Mouse (Mus musculus) left cerebral cortex, postnatal 36 days (tissue): ENCODE measurements around the gene Hnrnpu. TPM values are rescaled to one million over a fixed set of nuclear protein-coding genes. Genes with fewer than 3 reads are reported as not detected.

Experiments
- DNase-seq, 2 experiments: peaks; one replicate each; pipeline ENCODE4 v3.0.0; 2021 to 2022; ENCODE audit warnings: low spot score in 2 of 2, mixed read lengths in 1 of 2
- intact Hi-C: fragments of 180-260 bp; cut with DNase I; formaldehyde crosslinking; loops from one replicate; pipeline ENCODE4 v1.15.1; 2025
- total RNA-seq, 2 experiments: library from RNA; stranded (reverse); gene quantifications; 2 replicates each; pipeline ENCODE4 v1.2.3; 2021

Hnrnpu gene
- total RNA-seq, 2 experiments from 2014 or later, result 321 to 436 TPM

- intact Hi-C loops, result no loop called here
- no peak for DNase-seq
These were observed 5.0 kb upstream of the Hnrnpu start for GRCm38 (mm10) chr1:178342612-178343011.

DNA sequence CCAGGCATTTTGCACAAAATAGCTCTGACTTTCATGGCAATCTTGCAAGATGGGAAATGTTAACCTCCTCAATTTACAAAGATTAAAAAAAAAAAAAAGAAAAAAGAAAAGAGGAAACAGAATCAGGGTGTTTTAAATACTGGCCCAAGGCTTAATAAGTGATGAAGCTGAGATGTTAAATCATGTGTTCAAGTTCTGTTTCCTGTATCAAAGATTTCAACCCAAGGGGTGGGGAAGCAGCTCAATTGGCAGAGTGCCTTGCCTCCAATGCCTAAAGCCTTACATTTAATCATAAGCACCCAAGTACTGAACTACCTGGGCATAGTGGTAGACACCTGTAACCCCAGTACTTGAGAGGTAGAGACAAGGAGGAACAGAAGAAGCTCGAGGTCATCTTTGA lies 4.5 kb upstream of the Hnrnpu start:
- intact Hi-C loops, result no loop called here
- no peak for DNase-seq

DNA sequence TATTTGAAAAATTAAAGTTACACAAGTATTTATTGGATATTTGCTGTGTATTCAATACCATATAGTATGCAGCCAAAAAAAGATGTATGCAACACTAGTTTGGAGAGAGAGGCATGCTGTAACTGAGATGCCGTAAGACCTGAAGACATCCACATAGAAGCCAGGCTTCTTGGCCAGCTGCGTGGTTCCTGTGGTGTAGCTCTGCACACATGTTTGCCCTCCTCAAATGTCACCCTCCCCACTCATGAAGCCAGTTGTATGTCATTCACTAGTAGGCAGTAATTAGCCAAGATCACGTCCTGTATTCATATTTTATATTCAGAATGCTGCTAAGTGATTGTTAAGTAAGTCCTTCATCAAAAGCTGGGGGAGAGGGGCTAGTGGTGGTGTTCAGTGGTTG lies 3.8 kb upstream of the Hnrnpu start:
- intact Hi-C loops, result no loop called here
- no peak for DNase-seq

DNA sequence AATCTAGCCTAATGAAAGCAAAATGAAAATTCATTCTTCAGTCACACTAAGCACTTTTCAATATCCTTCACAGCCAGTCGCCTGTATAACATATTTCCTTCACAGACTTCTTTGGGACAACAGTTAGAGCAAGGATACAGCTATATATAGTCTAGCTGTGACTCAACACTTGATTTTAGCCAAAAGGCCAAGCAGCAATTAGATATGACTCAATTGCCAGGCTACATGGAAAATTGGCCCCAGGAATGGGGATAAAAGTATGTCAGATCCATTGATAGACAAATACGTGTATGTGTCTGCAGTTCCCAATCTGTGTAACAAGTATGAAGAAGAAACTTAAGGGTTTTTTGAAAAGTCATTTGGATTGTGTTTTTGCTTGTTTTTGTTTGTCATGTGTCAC lies 2.6 kb upstream of the Hnrnpu start:
- intact Hi-C loops, result no loop called here
- DNase-seq, result no peak

DNA sequence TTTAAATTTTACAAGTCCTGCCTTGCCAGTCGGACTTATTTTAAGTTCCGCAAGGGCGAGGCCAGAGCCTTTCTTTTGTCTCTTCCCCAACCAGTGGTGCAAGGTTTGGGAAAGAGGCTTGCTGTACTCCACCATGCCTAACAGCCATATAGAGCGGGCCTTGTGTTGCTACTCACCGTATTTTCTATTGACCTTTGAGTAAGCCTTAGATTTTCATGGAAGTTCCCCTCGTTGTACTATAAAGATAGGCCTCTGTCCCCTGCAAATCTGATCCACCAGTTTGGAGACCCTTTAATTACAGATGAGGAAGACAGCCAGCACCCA lies 683 bp upstream of the Hnrnpu start:
- intact Hi-C loops, result loop anchor here (1.0 kb wide), 1 partner anchor 30 kb away; no protein-coding TSS in a partner anchor
- DNase-seq, result peak in 1 of 2 experiments; percentile 15

DNA sequence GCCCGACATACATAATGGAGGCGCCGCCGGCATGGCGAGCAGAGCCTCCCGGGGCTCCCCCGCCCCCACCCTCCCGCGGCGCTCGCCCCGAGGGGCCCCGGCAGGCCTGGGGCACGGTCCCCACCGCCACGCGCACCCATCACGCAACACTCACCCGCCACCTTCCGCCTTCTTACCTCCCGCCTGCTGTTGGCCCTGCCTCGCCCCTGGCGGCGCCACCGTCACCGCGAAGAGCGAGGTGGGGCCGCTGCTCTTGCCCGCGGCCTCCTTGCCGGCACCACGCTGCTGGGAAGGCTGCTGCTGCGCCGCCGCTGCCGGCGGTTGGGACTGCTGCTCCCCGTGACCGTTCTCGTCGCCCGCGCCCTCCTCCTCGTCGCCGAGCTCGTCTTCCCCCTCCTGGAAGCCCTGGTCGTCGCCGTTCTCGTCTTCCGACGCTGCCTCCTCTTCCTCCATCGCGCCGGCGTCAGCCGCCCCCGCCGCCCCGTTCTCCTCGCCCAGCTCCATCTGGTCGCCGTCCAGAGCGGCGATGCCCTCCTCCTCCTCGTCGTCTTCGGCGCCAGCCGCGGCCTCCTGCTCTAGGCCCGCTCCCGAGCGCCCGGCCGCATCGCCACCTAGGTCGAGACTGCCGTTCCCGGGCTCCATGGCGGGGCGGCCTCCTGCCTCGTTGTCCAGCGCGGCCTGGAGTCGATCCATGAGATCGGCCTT lies 668 bp downstream of the Hnrnpu start:
- DNase-seq, result peak; percentile 67 to 74
- intact Hi-C loops, result loop anchor here (1.0 to 2.0 kb wide), 3 partner anchors 19 to 112 kb away; partner anchors contain the start of gene Efcab2

GRCm38 (mm10) chr1:178336289-178336775 lies 1.3 kb downstream of the Hnrnpu start:
- intact Hi-C loops, result loop anchor here (1.0 to 2.0 kb wide), 2 partner anchors 18 to 112 kb away; no protein-coding TSS in a partner anchor
- peak; percentile 91 for DNase-seq

DNA sequence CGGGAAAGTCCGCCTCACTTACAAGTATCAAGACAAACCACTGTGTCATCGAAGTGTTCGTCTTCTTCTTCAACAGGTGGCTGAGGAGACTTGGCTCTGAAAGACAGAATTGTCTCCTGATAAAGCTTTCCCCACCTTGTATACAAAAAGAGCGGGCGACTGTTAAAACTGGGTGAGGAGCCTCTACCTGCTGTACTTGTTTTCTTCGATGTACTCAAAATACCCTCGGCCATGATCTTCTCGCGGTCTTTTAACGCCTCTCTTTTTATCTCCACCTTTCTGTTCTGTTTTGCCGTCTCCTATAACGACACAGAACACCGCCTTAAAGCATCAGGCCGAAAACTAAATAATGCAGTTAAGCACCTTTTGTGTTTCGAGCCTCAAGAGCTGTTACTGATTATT lies 1.7 kb downstream of the Hnrnpu start:
- intact Hi-C loops, result loop anchor here (1.0 to 2.0 kb wide), 2 partner anchors 18 to 113 kb away; no protein-coding TSS in a partner anchor
- DNase-seq, result no peak

DNA sequence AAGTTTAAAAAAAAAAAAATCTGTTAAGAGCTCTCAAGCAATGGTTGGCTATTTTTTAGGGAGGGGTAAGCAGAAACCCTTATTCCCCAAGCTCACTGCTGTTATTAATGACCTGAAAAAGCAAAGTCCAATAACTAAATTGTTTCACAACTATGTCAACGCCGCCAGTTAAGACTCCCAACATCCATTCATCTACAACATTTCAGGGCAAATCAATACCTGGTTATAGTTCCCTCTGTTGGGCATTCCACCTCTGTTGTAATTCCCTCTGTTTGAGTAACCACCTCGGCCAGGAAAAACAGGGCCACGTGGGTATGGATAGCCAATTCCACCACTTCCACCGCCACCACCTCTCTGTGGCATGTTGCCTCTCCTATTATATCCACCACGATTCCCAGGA lies 7.7 kb downstream of the Hnrnpu start:
- no peak for DNase-seq
- intact Hi-C loops, result no loop called here

DNA sequence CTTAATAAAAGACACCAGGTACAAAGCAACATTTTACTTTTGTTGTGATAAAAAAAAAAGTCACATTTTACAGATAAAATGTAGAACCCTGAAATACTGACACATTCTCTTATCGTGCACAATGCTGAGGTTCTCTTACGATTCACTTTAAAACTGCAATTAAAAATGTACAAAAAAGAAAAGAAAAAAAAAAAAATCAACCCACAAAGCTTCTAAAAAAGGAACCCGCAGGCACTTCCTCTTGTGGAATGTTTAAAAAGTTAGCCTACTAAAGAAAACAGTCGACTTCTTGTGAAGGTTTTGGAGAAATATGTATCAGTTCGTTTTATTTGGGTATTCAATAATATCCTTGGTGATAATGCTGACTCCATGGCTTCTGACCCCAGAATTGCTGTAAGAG lies 8.6 kb downstream of the Hnrnpu start:
- no peak for DNase-seq
- intact Hi-C loops, result no loop called here

DNA sequence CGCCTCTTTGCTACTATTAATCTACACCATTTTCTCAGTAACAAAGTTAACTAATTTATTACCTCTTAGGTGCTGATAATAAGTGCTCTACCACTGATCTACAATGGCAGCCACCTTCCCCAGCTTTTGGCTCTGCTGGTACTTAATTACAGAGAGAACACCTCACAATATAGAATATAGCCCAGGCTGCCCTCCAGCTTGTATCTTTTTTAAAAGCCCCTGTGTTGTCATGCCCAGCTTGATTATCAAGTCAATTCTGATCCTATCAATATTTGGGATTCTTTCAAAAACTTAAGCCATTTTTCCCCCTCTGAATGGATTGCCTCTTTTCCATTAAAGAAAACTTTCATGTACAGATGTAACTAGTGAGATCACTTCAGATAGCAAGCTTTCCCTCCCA lies 10.6 kb downstream of the Hnrnpu start:
- intact Hi-C loops, result no loop called here
- DNase-seq, result no peak

DNA sequence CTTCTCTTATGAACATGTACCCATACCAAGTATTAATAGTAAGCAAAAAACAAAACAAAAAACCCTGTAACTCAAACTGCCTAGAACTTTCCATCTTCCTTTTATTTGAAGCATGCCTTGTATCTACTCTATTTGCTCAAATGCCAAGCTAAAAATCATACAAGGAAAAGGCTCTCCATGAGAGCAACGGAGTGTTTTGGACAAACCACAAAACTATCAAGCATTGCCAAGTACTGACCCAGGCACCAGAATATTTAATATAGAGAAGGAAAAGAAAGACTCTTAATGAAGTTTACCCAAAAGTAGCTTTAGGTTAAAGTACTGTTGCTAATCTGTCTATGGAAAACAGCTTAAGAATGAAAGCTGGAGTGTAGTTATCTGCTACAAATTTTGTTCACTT lies 11.2 kb downstream of the Hnrnpu start:
- DNase-seq, result no peak
- intact Hi-C loops, result no loop called here

DNA sequence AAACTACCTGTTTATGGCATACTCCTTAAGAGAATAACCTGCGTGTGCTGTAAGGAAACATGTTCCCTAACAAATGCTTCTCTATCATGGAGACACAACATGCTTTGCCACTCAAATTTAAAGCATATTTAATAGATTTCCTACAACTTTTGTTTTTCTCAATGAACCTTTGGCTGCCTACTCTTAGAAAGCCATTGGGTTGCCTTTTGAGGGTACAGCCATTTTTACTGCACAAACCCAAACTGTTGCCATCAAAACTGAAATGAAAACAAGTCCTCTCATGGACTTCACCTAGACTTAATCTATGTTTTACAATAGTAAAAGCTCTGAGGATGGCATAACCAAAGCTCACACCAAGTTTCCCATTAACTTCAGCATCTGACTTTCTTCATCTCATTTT lies 13.0 kb downstream of the Hnrnpu start:
- intact Hi-C loops, result no loop called here
- no peak for DNase-seq

DNA sequence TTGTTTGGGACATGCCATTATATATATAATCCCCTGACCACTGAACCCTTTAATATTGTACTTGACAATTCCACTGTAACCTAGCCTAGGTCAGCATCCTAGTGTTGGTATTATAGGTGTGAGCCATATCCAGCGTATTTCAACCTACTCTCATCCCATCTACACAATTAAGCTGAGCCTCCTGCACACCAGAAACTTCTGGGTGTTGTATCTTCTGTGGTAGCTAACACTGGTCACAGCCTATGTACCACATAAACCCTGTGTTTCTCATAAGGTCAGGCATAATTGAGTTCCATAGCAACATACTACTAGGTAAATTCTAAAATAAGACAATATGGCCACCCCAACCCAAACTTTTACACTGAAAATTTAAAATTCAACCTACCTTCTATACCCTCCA lies 14.4 kb downstream of the Hnrnpu start:
- intact Hi-C loops, result no loop called here

DNA sequence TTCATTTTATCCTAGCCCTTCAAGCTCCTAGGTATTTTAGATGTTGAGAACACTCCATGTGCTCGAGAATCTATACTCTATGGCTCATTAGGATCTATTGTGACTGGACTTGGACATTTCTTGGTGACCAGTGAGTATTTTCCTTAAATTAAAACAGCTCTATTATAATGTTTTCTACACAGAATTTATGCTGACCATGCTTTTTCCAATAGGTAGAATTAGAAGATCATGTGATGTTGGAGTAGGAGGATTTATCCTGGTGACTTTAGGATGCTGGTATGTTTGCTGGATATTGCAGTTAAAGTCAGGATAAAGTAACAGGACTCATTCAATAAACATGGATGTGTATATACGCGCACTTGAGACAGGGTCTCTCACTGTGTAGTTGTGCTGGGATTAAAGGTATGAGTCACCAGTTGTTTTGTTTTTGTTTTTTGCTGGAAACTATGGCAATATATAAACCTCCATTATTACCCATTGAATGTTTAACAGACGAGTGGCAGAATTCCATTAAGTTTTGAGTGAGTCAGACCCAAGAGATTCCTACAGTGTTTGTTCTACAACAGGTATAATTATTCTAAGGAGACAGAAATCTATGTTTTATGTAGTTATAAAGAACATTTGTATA lies 15.8 kb downstream of the Hnrnpu start:
- DNase-seq, result no peak
- intact Hi-C loops, result no loop called here

More for the DNA sequence above, 14.4 kb downstream of the Hnrnpu start:
- no peak for DNase-seq

- intact Hi-C loops, result no loop called here
- no peak for DNase-seq
These were observed 16.6 kb downstream of the Hnrnpu start for GRCm38 (mm10) chr1:178320723-178321590.

DNA sequence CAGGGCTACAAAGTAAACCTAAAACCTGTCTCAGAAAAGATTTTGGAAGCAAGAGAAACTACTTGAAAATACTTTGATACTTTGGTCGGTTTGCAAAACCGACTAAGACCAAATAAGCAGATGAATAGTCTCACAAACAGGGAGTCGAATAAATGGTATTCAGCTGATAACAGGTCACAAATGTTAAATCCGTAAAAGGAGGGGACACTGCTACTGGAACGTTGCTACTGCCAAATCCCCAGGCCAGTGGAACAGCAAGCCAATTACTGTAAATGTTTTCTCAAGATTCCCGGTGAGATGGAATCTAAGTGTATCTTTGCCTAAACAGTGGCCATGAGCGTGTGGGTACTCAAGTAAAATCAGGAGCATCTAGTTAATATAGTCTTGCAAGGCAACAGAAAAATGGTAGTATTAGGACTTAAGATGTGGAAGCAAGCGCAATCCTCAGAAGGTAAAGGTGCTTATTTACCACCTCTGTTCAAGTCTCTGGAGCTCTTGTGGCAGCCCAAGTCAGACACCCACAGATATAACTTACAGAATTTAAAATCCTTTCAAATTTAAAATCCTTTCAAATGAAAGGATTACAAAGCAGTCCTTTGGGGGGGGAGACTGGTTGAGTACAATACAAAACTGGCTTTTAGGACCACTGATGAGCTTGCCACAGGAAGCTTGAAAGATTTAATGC lies 17.4 kb downstream of the Hnrnpu start:
- DNase-seq, result no peak
- intact Hi-C loops, result no loop called here

DNA sequence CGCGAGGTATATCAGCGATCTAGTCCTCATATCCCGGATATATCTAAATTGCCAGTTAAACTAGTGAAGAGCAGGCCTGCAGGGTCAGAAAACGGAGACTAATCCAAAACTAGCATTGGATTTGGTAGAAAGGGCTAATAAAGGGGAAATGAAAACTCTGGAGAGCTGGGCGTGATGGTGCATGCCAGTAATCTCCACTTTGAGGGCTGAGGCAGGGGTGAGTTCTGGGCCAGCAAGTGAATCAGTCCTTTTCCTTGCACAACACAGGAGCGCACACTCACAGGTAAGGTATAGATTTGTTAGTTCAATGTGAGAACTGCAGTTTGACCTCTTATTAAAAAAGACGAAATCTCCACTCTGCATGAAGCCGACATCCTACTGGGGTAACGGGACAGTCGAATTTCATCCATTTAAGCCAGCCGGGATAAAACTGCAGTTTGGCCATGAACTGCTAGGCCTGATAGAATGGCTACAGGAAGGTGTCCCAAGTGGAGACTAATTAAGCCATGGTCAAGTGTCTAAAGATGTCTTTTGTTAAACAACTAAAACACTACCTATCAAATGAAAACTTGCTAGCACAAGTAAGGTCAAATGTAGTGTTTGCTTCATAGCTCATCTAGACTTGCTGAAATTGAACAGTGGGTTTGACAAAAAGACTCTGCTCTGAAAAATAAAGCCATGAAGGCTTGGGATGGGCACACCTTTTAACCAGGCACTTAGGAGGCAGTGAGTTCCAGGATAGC lies 18.1 kb downstream of the Hnrnpu start:
- DNase-seq, result peak in 1 of 2 experiments; percentile 28
- intact Hi-C loops, result loop anchor here (1.0 to 10.0 kb wide), 3 partner anchors 87 to 135 kb away; partner anchors contain the start of genes Desi2 and Efcab2
